Mouse (Mus musculus) heart, adult 2 months (tissue): Measurements from ENCODE around the gene Kctd13. TPM values are rescaled to one million over a fixed set of nuclear protein-coding genes. Genes with fewer than 3 reads are reported as not detected.
A peak's percentile ranks its signal among the peaks of the same experiment; 100 is the strongest.

Experiments used
- DNase-seq, 2 experiments: peaks; one replicate each; pipeline ENCODE4 v3.0.0; 2021
- H3K27ac ChIP-seq: fragments of 200-600 bp; 2 replicates; pipeline ENCODE4 v1.8.1; 2022
- H3K27me3 ChIP-seq: fragments of 200-500 bp; 2 replicates; pipeline ENCODE4 v1.6.1; 2012; ENCODE audit warnings: mild to moderate bottlenecking, low read length, inconsistent platforms, mixed read lengths; ENCODE audit not compliant: control insufficient read depth, insufficient read depth
- H3K36me3 ChIP-seq: fragments of 200-500 bp; 2 replicates; pipeline ENCODE4 v1.6.1; 2012; ENCODE audit warnings: low read length, inconsistent platforms; ENCODE audit not compliant: control insufficient read depth, insufficient read depth
- H3K4me1 ChIP-seq: fragments of 200-500 bp; 2 replicates; pipeline ENCODE4 v1.6.1; 2011; ENCODE audit warnings: low read length; ENCODE audit not compliant: control insufficient read depth, insufficient read depth
- H3K4me3 ChIP-seq: fragments of 200-600 bp; 2 replicates; pipeline ENCODE4 v1.8.1; 2022
- H3K79me2 ChIP-seq: fragments of 200-500 bp; replicated peaks from 2 replicates; pipeline ENCODE4 v1.6.1; 2012; ENCODE audit warnings: mild to moderate bottlenecking, inconsistent platforms, low read length, moderate library complexity, mixed read lengths; ENCODE audit not compliant: control insufficient read depth, insufficient read depth
- H3K9ac ChIP-seq: fragments of 200-500 bp; 2 replicates; pipeline ENCODE4 v1.6.1; 2012; ENCODE audit warnings: low read depth, mild to moderate bottlenecking, control low read depth, inconsistent platforms, low read length, mixed read lengths
- CTCF ChIP-seq: fragments of 200-600 bp; IDR thresholded peaks from 2 replicates; pipeline ENCODE4 v1.8.1; 2022; ENCODE audit warnings: antibody characterized with exemption, mild to moderate bottlenecking, moderate library complexity
- EP300 ChIP-seq: fragments of 200-500 bp; IDR thresholded peaks from 2 replicates; pipeline ENCODE4 v1.6.1; 2011; ENCODE audit warnings: low read depth, low read length, control low read depth; ENCODE audit not compliant: insufficient read depth
- POLR2A ChIP-seq: fragments of 200-500 bp; IDR thresholded peaks from 2 replicates; pipeline ENCODE4 v1.6.1; 2011; ENCODE audit warnings: mild to moderate bottlenecking, low read depth, low read length, control low read depth; ENCODE audit not compliant: insufficient read depth
- WGBS: fragments of 180-500 bp; shearing (Covaris S2); methylation state at CpG from one replicate; pipeline ENCODE4 v1.1.7; 2018; 5-methylcytosine and 5-hydroxymethylcytosine counted together
- intact Hi-C: fragments of 180-260 bp; cut with DNase I; formaldehyde crosslinking; loops from one replicate; pipeline ENCODE4 v1.15.1; 2025
- polyA plus RNA-seq: library from polyadenylated mRNA; depleted of rRNA; stranded (reverse); fragments of >200 nt; gene quantifications from 2 replicates; pipeline ENCODE4 v1.2.3, GENCODE M21; 2012
- total RNA-seq, 2 experiments: library from RNA; stranded (reverse); gene quantifications; 2 replicates each; pipeline ENCODE4 v1.2.3; 2021

Kctd13 gene
- total and polyA plus RNA-seq, 3 experiments, result 6.7 to 13.7 (median 6.7) TPM

- 23% methylated on average over 14 of the region's 14 CpGs for WGBS
- H3K27me3 ChIP-seq, result no peaks in the 10 kb centered on the region
- peak overlapping the region; percentile 100 for H3K27ac ChIP-seq
- intact Hi-C loops, result loop anchor here (1.0 to 2.0 kb wide), 3 partner anchors 40 to 114 kb away; partner anchors contain the start of genes Ino80e, Kctd13 and Pagr1a
- peak overlapping the region; percentile 100 for H3K4me3 ChIP-seq
- H3K36me3 ChIP-seq, result peaks cover 3% of the 10 kb centered on the region; the same call in 1 of the 2 replicates
- H3K4me1 ChIP-seq, result peaks cover 10% of the 10 kb centered on the region
- TF ChIP-seq EP300 (no peak), POLR2A (no peak), CTCF (no peak)
- DNase-seq, result peak in 1 of 2 experiments; percentile 35
- peak overlapping the region; percentile 91 for H3K9ac ChIP-seq
- H3K79me2 ChIP-seq, result peaks cover 3% of the 10 kb centered on the region; the same call in 1 of the 2 replicates
Measured at GRCm38 (mm10) chr7:126976878-126977459, 48.3 kb downstream of the Kctd13 start.

- no peak overlapping the region for H3K27ac ChIP-seq
- H3K79me2 ChIP-seq, result peaks cover 3% of the 10 kb centered on the region; the same call in 1 of the 2 replicates
- no peak for DNase-seq
- H3K27me3 ChIP-seq, result no peaks in the 10 kb centered on the region
- intact Hi-C loops, result no loop called here
- TF ChIP-seq POLR2A (no peak), EP300 (no peak), CTCF (no peak)
- peaks cover 3% of the 10 kb centered on the region; the same call in 1 of the 2 replicates for H3K36me3 ChIP-seq
- H3K4me3 ChIP-seq, result no peak overlapping the region
- peaks cover 8% of the 10 kb centered on the region for H3K4me1 ChIP-seq
- H3K9ac ChIP-seq, result no peak overlapping the region
- WGBS, result 62% methylated on average over 6 of the region's 6 CpGs
Measured at GRCm38 (mm10) chr7:126978841-126979240, 50.2 kb downstream of the Kctd13 start.

DNA sequence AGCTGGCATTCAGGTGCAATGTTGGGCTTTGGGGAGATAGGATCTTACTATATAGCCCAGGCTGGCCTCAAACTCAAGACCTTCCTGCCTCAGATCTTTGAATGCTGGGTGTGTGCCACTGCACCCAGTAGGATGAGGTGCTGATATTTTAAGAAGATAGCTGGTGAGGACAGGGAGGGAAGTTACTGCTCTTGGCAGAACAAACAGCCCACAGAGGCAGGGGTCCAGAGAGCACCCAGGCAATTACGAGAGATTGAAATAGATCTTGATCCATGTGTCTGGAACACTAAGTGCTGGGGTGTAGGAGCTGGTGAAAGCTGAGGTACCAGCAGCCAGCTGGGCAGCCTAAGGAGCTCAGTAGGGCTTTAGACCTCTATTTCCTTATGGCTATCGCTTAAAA is 52.9 kb downstream of the Kctd13 start:
- DNase-seq, result no peak
- intact Hi-C loops, result no loop called here
- TF ChIP-seq CTCF (no peak), EP300 (no peak), POLR2A (no peak)

DNA sequence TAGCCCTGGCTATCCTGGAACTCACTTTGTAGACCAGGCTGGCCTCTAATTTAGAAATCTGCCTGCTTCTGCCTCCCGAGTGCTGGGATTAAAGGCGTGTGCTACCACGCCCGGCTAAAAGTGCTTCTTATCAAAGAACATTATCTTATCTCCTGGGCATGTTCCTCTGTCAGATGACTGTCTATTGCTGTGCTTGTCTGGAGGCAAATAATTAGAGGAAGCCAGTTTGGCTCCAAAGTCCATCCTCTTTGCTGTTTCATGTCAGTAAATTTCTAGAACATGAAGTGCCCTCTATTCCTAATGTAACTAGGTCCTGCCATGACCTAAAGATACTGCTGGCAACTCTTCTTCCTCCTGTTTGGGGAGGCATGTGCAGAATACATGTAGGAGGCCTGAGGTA is 53.4 kb downstream of the Kctd13 start:
- no peak for TF ChIP-seq EP300
- TF ChIP-seq CTCF, result no peak
- TF ChIP-seq POLR2A, result no peak
- no peak overlapping the region for H3K4me3 ChIP-seq
- no peaks in the 10 kb centered on the region for H3K27me3 ChIP-seq
- H3K79me2 ChIP-seq, result no peaks in the 10 kb centered on the region
- H3K36me3 ChIP-seq, result peaks cover 3% of the 10 kb centered on the region; the same call in 1 of the 2 replicates
- H3K9ac ChIP-seq, result no peak overlapping the region
- intact Hi-C loops, result no loop called here
- no peak overlapping the region for H3K27ac ChIP-seq
- 67% methylated on average over 4 of the region's 4 CpGs for WGBS
- DNase-seq, result no peak
- H3K4me1 ChIP-seq, result peaks cover 2% of the 10 kb centered on the region

More for the DNA sequence above, 52.9 kb downstream of the Kctd13 start:
- Histone ChIP-seq H3K79me2 (peaks cover under 1% of the 10 kb centered on the region; the same call in 1 of the 2 replicates), H3K36me3 (peaks cover 3% of the 10 kb centered on the region; the same call in 1 of the 2 replicates), H3K9ac (no peak overlapping the region), H3K27ac (no peak overlapping the region), H3K27me3 (no peaks in the 10 kb centered on the region), H3K4me1 (peaks cover 4% of the 10 kb centered on the region), H3K4me3 (no peak overlapping the region)
- WGBS, result 74% methylated on average over 2 of the region's 2 CpGs

DNA sequence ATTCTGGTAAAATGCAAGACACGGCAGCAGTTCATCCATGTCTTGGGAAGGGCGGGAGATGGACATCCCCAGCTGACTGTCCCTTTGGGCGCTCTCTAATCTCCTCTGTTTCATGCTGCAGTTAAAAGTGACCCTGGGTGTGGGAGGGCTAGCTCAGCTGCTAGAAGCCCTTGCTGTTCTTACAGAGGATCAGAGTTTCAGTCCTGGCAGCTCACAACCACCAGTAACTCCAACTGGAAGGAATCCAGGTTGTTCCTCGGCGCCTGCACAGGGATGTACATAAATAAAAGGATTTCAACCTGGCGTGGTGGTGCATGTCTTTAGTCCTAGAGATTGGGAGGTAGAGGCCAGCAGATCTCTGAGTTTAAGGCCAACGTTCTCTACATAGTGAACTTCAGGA is 54.4 kb downstream of the Kctd13 start:
- Histone ChIP-seq H3K4me3 (no peak overlapping the region), H3K27ac (no peak overlapping the region), H3K4me1 (no peaks in the 10 kb centered on the region; the same call in 1 of the 2 replicates), H3K27me3 (no peaks in the 10 kb centered on the region), H3K36me3 (peaks cover 3% of the 10 kb centered on the region; the same call in 1 of the 2 replicates), H3K79me2 (no peaks in the 10 kb centered on the region), H3K9ac (no peak overlapping the region)
- intact Hi-C loops, result no loop called here
- DNase-seq, result no peak
- 65% methylated on average over 7 of the region's 7 CpGs for WGBS
- no peak for TF ChIP-seq POLR2A

DNA sequence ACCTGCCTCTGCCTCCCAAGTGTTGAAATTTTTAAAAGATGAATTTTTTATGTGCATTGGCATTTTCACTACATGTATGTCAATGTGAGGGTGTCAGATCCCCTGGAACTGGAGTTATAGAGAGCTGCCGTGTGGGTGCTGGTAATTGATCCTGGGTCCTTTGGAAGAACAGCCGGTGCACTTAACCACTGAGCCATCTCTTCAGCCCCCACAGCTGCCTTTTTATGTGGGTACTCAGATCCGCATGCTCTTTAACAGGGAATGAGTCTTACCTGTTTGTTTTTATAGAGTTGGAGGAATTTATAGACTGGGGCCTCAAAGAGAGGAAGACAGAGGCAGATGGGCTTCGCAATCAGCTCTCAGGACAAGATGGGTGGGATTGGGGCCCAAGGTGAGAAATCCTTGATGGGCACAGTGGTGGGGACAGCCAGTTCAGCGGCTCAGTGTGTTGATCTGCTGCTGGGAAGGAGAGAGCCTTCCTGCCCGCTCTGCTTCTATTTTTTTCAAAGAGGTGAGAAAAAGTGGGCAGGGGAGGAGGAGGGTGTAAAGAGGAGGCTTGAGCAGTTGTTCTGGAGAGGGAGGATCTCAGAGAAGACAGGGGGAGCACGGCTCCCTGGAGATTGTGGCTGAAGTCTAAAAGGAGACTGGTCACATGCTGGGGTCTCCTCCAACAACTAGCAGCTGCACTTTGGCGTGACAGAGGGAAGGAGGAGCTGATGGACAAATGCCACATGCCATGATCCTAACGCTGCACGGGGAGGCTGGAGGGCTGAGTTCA is 56.2 kb downstream of the Kctd13 start:
- H3K4me3 ChIP-seq, result no peak overlapping the region
- H3K27me3 ChIP-seq, result no peaks in the 10 kb centered on the region
- H3K9ac ChIP-seq, result no peak overlapping the region
- TF ChIP-seq POLR2A (no peak), CTCF (no peak), EP300 (no peak)
- no peaks in the 10 kb centered on the region for H3K79me2 ChIP-seq
- WGBS, result 59% methylated on average over 10 of the region's 10 CpGs
- H3K4me1 ChIP-seq, result no peaks in the 10 kb centered on the region
- DNase-seq, result no peak
- no peak overlapping the region for H3K27ac ChIP-seq
- intact Hi-C loops, result no loop called here
- no peaks in the 10 kb centered on the region for H3K36me3 ChIP-seq
